Mouse (Mus musculus): ENCODE data around the gene Cpm.

The Cpm gene

DNA sequence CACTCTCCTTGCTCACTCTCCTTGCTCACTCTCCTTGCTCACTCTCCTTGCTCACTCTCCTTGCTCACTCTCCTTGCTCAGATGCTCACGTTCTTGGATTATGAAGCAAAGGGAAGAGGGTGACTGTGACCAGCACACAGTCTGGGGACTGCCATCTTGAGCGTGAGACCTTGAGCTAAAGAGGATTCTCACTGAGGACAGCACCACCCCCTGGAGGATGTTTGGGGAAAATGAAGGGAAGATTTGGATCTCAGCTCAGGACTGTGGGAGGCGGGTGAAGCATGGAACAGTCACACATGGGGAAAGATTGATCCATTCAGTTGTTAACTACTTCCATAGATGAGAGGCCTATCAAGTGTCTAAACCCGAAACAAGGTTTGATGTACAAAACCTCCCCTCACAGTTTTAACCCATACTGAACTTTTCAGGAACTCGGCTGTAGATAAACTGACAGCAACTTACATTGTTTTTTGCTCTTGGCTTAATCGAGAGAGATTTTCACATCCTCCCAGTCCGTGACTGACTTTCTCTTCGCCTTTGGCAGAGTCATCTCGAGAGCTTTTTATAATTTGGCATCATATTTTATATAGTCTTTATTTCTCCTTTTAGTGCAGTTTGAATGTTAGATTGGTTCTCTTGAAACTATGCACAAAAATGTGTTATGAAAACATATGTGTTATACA is 7.9 kb downstream of the Cpm start:
- DNase-seq = no peak

DNA sequence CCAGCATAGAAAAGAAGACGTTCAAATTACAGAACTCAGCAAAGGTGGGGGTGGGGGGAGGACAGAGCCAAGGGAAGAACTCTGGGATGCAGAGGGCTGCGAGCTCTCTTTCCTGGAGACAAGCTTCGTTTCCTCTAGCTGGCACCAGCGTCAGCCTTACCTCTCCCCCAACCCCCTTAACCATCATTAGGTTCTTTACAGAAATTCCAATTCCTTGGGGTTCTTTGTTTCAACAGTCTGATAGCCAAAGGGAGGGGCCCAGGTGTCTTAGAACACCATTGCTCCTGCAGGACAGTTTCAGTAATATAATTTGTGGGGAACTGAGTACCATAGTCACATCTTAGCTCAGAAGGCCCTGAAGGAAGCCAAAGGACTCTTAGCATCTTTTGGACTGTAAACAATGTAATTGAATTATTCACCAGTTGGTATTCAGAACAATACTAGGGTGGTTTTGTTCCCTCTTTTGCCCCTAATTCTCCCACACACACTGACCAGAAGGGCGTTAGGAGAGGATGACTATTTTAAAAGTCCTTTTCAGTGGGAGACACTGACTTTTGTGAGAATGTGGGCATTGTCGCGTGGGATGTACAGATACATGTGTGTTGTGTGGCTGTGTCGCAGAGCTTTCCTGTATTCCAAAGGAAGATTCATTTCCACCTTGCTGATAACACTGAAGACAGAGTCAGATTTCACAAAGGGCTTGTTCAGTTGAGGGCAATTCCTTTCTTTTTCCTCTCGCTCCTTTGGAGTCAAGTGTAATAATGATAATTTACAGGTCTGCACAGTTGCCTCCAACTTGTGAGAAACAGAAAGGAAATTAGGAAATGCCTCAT is 8.7 kb downstream of the Cpm start:
- DNase-seq = no peak

DNA sequence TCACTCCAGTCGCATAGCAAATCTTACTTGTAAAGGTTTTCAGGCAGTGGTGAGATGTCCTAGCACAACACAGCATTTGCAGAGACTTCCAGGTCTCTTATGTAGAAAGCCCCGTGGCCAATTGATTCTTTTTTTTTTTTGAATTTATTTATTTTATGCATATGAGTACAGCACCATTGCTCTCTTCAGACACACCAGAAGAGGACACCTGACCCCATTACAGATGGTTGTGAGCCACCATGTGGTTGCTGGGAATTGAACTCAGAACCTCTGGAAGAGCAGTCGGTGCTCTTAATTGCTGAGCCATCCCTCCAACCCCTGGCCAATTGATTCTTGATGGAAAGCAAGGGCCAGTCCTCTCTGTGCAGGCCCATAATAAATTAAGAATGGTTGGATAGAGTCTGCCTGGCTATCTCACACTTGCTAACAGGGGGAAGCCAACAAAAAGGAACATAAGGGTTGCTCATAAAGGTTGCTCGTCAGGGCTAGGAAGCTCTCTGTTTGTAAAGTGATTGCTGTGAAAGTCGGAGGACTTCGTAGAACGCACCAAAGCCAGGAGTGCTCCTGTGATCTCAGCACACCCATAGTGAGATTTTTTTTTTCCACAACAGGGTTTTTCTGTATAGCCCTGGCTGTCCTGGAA is 9.4 kb downstream of the Cpm start:
- no peak for DNase-seq

DNA sequence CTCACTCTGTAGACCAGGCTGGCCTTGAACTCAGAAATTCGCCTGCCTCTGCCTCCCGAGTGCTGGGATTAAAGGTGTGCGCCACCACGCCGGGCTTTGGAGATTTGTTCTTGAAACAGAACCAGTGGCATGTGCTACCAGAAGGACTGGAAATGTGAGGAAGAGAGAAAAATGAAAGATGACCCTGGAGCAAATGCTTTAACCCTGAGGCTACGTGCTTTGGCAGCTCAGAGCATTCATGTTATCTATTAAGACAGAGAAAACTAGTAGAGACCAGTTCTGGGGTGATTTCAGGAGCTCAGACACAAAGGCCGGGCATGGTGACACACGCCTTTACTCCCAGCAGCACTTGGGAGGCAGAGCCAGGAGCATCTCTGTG is 9.9 kb downstream of the Cpm start:
- no peak for DNase-seq

DNA sequence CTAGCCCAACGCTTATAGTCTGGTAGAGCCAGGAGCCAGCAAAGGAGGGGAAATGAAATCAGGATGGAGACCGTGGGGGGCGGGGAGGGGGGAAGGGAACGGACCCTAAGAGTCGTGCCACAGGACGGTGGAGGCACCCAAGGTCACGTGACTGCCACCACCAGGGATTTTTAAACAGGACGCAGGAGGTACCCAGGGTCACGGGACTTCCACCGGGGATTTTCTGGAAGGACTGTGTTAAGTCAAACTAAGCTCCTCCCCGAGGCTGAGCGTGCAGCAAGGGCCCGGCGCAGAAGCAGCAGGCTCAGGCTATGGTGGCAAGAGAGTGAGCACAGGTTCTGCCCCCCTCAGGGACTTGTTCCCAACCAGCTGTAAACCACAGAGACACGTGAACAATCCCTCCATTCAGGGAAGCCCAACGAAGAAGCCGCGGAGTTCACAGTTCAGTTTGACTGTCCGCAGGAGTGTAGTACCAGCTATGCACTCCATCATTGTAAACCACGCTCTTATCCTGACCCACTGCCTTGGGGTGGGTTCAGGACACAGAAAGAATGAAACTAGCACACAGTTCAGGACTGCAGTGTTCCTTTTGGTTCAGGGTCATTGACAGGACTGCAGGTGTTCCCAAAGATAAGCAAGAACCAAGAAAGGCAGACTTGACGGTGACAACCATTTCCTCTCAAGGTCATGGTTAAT is 10.7 kb downstream of the Cpm start:
- DNase-seq = no peak

DNA sequence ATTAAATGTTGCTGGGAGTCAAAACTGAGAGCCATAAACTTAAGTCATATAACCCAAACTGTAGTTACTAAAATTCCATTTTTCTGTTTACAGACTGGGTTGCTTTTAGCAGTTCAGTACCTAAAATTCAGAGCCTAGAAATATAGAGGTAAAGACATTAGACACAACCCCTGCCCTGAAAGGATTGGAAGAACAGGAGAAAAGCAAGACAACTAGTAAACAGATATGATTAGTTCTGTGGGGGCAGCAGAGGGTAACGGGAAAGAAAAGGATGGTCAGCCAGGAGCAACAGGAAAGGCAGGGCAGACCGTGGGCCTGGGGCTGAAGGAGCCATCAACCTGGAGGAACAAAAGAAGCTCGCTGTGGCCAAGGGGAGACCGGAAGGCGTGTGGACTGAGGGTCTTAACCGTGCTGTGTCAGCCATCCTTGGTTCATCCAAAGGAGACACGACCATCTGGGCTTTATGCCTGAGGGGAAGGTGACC is 11.3 kb downstream of the Cpm start:
- DNase-seq = no peak

DNA sequence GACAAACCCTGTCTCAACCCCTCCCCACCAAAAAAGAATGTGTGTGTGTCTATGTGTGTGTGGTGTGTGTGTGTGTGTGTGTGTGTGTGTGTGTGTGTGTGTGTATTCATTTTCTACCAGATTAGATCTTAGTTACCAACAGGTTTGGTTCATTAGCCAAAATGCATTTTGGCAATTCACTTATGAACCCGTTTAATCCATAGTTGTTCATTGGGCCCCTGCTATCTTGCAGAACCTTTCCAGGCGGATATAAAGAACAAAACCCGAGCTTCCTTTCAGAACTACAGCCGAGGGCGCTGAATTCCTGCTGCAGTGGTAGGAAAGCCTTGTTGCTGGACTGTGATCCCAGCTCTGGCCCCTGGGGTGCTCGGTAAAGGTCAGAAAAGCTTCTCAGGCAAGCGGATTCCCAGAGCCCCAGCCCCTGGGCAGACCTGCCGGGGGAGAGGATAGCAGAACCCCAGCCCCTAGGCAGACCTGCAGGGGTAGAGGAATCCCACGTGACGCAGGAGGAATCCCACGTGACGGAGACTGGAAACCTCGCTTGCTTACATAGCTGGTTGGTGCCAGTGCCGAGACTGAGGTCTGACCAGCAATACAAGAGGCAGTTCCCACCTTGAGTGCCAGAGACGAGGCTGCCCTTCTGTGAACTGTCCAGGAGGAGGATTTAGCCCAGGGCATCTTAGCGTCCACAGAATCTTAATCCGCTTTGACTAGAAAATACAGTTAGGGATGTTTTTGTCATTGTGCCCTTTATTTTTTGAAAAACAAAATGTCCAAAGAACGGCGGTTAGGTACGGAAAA is 12.3 kb downstream of the Cpm start:
- DNase-seq = no peak

DNA sequence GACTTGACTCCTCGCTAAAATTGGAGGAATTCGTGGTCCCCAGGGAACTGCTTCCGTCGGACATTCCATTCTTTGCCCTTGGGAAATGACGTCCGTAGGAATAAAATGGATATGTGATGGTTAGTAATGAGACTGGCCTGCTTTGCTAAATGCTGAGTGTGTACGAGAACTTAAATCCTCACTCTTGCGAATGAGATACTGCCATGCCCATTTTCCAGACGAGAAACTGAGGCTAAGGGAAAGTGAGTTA is 12.8 kb downstream of the Cpm start:
- DNase-seq = no peak

DNA sequence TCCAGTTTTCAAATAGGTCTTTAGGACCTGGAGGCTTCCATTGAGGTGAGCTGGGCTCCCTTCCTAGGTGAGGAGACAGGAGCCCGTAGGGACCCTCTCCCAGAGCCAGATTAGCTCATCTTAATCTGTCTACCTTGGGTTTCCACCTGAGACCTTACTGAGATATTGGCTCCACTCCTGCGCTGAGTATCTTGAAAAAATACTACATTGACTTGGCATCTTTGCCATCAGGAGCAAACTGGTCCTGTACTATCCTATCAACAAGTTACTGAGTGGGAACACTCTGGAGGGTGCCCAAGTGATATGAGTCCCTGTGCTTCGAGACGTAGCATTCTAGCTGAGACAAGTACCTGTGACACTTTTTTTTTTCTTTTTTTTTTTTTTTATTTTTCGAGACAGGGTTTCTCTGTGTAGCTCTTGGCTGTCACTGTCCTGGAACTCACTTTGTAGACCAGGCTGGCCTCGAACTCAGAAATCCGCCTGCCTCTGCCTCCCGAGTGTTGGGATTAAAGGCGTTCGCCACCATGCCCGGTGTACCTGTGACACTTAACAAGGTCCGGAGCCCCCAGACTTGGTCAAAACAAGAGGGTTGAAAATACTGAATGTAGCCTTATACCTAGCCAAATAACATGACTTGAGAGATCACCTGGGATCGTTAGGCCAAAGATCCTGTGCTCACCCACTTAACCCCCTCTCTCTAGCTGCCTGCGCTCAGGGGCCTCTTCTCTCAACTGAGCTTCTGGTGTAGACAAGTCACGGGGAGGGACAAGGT is 13.4 kb downstream of the Cpm start:
- no peak for DNase-seq

DNA sequence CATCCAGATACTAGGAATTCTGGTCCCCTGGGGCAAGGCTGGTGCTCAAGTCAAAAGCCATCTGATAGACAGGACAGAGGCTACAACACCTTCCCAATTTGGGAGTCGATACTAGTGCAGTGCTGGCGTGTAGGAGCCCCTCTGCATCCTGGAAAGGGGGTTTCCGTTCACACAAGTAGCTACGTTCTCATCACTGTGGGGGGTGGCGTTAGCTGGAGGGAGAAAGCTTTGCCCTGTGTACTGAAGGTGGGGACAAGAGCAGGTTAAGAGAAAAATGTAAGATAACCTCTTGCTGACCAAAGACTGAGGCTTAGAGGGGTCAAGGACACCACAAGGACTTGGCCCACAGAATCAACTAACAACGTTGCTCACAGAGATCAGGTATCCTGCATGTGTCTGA is 14.0 kb downstream of the Cpm start:
- DNase-seq = no peak

DNA sequence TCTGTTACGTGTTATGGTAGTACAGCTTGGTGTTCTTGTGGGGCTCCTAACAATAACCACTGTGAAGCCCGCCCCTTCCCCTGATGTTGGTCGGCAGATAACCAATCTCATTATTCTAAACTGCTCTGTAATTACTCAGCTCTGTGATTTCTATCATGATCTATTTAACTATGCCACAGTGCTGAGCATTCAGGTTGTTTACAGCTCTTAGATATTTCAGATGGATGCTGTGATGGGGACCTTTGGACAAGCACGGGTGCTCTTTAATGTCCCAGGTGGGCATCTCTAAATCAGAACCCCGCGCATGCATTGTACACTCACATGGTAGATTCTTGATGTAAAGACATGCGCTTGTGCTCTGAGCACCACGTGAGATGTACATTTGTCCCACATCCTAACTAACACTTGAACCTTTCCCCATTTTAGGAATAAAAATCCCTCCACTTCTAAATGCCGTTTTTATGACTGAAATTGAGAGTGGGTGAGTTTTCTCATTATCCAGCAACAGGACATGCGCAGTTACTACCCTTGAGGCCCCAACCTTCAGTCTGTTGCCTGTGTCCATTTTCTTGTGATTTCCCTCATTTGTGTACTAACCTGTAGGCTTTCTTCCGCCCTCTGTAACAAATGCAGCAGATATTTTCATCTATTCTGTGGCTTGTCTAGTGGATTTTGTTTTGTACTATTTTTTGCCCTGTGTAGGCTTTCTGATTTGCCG is 14.6 kb downstream of the Cpm start:
- DNase-seq = no peak

DNA sequence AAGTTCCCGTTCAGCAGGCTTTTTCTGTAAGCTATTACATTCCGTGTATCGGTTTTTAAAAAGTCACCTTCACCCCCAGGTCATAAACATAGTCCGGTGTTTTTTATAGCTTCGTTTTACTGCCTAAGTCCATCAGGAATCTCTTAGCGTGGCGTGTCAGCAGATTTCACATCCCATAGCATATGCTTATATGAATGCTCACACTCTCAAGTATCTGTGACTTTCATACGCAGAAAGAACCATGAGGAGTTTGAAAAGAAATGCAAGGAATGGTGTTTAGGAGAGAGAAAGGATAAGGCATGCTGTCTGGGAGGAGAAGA is 15.1 kb downstream of the Cpm start:
- no peak for DNase-seq

DNA sequence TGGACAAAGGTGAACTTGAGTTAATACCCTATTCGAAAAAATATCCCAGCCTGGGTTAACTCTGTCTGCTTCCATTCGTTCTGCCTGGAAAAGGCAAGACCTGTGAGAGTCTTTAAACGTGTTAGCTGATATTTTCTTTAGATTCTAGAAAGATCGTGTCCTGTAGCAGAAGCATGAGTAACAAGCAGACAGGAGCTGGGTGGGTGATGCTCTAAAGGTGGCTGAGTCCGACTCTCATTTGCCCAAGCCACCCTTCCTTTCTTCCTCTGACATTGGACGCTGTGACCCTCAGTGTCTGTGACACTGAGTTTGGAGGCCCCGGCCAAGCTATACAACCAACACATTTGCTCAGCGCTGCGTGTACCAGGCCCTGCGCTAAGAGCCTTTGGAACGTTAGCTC is 15.5 kb downstream of the Cpm start:
- no peak for DNase-seq

DNA sequence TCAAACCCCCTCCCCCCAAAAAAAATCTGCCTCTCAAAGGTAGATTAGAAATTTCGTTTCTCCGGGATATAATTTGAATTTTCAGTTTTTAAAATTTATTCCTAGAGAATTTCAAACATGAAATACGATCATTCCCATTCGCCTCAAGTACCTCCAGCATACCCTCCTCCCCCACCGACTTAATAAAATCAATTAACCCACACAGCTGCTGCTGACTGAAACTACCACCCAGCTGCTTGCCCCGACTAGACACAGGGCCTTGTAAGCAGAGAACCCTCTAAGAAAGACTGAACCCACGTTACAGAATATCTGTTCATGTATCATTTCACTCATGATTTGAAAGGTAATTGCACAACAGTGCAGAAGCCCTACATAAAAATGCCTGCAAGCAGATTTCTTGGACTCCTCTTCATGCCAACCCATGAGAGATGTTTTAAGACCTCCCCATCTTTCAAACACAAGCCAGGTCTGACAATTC is 16.2 kb downstream of the Cpm start:
- no peak for DNase-seq

DNA sequence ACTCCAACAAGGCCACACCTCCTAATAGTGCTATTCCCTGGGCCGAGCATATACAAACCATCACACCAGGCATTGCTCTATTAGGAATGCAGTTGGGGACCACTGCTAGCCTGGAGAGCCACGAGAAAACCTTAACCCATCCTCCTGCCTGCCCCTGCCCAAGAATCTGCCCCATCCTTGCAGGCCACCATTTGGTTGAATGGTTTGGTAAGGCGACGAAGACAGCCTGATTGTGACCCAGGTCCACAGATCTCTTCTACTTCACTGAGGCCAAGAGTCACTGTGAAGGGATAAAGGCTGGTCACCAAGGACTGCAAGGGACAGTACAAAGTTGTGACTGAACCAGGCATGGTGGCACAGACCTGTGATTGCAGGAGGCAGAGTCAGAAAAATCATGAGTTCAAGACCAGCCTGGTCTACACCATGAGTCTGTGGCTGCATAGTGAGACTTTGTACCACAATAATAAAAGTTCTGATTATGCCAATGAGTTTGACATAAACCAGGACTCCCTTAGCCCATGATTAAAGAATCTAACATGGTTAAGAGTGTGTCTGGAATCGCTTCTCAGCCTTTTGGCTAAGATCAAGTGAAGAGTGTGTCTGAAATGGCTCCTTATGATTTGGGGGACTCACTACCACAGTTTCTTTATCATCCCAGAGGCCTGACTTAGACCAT is 17.3 kb downstream of the Cpm start:
- DNase-seq = no peak

DNA sequence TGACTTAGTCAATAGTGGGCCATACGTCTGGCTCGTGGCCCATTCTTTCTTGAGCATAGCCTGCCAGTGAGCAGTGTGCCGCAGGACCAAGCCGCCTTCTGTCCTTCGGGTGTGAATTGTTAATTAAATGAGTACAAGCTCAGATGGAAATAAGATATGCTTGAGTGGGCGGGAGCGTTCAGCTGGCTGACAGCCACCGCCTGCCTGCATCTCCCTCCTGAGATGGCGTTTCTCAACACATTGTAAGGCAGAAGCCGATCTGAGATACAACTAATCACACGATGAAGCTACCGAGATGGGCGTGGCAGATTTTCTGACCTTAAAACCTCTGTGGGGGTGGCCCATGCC is 17.8 kb downstream of the Cpm start:
- DNase-seq = peak; percentile 87

DNA sequence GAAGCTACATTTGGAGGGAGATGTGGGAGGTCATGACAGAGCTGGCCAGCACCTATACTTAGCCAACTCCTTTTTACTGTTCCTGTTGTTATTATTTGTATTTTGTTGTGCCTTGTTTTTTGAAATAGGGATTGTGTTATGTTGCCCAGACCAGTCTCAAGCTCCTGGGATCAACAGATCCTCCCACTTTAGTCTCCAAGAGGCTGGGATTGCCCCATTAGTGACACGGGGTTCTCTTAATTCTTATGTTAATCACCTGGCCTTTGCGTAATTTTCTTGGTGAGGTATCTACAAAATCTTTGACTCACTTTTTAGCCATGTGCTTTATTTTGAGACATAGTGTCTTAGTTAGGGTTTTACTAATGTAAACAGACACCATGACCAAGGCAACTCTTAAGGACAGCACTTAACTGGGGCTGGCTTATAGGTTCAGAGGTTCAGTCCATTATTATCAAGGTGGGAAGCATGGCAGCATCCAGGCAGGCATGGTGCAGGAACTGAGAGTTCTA is 18.7 kb downstream of the Cpm start:
- DNase-seq = no peak

DNA sequence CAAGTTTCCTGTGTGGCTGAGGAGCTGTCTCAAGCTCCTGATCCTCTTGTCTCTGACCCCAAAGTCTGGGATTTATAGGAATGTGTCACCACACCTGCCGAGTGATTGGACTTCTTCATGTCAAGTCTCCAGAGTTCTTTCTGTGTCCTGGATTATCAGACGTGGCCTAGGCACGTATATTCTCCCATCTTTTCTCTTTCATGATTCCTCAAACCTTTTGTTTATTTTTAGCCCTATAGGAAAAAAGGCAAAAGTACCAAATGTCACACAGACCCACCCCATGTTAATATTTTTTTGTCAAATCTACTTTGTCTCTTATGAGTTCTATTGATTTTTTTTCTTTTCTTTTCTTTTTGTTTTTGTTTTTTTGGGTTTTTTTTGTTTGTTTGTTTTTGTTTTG is 19.3 kb downstream of the Cpm start:
- DNase-seq = no peak

DNA sequence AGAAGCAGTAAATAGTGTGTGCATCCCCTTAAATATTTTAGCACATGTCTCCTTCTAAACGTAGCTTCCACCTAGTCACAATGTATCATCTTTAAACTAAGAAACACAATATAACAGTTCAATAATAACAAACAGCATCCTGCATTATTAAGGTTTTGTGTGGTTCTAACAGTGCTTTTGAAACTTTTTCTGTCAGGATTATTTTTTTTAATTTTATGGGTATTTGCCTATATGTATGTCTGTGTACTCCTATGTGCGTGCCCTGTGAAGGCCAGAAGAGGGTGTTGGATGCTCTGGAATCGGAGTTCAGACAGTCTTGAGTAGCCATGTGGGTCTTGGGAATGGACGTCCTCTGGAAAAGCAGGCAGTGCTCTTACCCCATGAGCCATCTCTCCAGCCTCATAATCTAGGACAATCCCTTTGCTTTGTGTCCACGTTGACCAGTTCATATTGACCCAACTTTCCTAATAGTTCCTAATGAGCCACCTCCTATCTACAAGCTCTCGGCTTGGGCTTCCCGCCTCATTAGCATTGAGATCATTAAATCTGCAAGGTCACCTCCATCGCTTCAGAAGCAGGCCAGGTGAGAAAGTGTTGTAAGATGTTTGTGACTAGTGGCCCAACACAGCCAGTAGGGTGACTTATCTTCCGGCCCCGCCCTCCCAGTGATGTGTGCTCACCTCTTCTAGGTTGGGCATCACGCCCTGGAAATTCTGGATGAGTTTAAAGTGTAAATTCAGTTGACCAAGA is 20.2 kb downstream of the Cpm start:
- DNase-seq = peak; percentile 38

All from kidney, adult 11 months (tissue).